19 mouse cellular contexts compared by ENCODE assay signal in the genomic region with DNA sequence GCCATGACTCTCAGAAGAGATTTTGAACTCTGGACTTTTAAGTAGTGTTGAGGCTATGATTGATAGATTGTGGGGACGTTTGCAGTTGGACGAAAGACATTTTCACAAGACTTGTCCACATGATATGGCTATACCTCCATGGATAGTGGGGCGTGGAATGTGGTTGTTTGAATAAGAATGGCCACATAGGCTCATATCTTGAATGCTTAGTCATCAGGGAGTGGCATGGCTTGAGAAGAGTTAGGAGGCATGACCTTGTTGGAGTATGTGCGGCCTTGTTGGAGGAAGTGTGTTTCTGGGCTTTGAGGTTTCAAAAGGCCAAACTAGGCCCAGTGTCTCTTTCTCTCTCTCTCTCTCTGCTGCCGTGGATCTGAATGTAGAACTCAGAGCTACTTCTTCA.
"Had no signal": no experiment of that assay in that cellular context is flagged by ENCODE, and none has a peak within 500 bp of the region (broad histone marks: within the 10 kb centered on the region; RNA-seq: fewer than 3 reads in every experiment).

No protein-coding gene starts in this region.

- H3K9ac ChIP-seq: lung, embryonic 14.5 days; midbrain, embryonic 12.5 days; neural tube, embryonic 13.5 days; neural tube, embryonic 15.5 days had no signal

- ATAC-seq: midbrain, embryonic 16.5 days had no signal

- H3K4me3 ChIP-seq: midbrain, embryonic 10.5 days; midbrain, embryonic 12.5 days; myocyte; neural tube, embryonic 13.5 days; neural tube, embryonic 15.5 days had no signal

- H3K4me1 ChIP-seq: midbrain, embryonic 10.5 days; midbrain, embryonic 12.5 days; neural tube, embryonic 13.5 days; neural tube, embryonic 15.5 days had no signal

- H3K36me3 ChIP-seq: midbrain, embryonic 10.5 days; midbrain, embryonic 12.5 days; neural tube, embryonic 13.5 days; neural tube, embryonic 15.5 days had no signal

- DNase-seq: lung, adult 18-20 months; lung, embryonic 14.5 days; lung, postnatal 10 days; lung, postnatal 4 days; midbrain, embryonic 14.5 days; retina, postnatal 1 day; right cerebral cortex, adult 18-20 months; right cerebral cortex, postnatal 25 days; right cerebral cortex, postnatal 4 days; spleen, adult 18-20 months; thymus, adult 2 months; thymus, postnatal 25 days; thymus, postnatal 4 days had no signal

- H3K9me3 ChIP-seq: midbrain, embryonic 10.5 days; midbrain, embryonic 12.5 days; neural tube, embryonic 13.5 days; neural tube, embryonic 15.5 days had no signal

- H3K27me3 ChIP-seq: midbrain, embryonic 12.5 days; neural tube, embryonic 13.5 days; neural tube, embryonic 15.5 days had no signal

- H3K27ac ChIP-seq: midbrain, embryonic 10.5 days; midbrain, embryonic 12.5 days; neural tube, embryonic 13.5 days; neural tube, embryonic 15.5 days had no signal

- H3K4me2 ChIP-seq: lung, embryonic 14.5 days; midbrain, embryonic 12.5 days; neural tube, embryonic 13.5 days; neural tube, embryonic 15.5 days had no signal
